Mouse (Mus musculus) embryonic stem cell, embryonic (primary cell): ENCODE results near the gene Ncbp1.

Experiments used
- CTCF ChIA-PET, 4 experiments: fragments of 300-600 bp in 2 of 4; fragments of 350-600 bp in 2 of 4; sonication (Branson Sonifier 250); formaldehyde crosslinking; loops; one replicate each; lab custom pipeline; 2022; ENCODE audit warnings: inconsistent platforms in 2 of 4; lab: Charles Lee
- POLR2A ChIA-PET, 4 experiments: fragments of 300-600 bp in 2 of 4; fragments of 350-600 bp in 2 of 4; sonication (Branson Sonifier 250); formaldehyde crosslinking; loops; one replicate each; lab custom pipeline; 2022; ENCODE audit warnings: antibody characterized with exemption in 4 of 4, inconsistent platforms in 1 of 4; lab: Charles Lee

The Ncbp1 gene

GRCm38 (mm10) chr4:46177496-46177895, 39.1 kb downstream of the Ncbp1 start:
- POLR2A ChIA-PET: interaction anchor here in 3 of 4 experiments (0.7 to 3.6 kb wide), 12 partner anchors 9 to 1359 kb away, joined by 3 to 30 read pairs (median 4); partner anchors contain the start of genes Trmo (in 1 of the 3) and Xpa (in 1 of the 3)
- CTCF ChIA-PET: interaction anchor here in 3 of 4 experiments (0.8 to 2.4 kb wide), 5 partner anchors 8 to 19 kb away, joined by 3 to 15 read pairs (median 3); partner anchors contain the start of gene Xpa (in 2 of the 3)

DNA sequence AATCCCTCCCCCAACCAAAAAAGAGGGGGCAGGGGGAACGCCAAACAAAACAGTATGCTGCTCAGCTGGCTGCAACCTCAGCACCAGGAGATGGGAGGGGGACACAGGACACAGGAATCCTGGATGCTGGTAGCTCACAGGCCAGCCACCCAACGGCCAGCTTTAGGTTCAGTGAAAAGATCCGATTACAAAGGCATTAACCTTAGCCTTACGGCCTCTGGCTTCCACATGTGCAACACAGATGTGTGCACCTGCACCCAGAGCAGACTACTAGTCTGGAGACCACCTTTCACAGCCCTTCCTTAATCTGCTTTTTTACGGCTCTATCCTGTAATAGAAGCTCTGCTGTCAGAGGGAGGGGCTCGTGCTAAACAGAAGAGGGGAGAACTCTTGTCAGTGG, 42.8 kb downstream of the Ncbp1 start:
- CTCF ChIA-PET: interaction anchor here in 2 of 4 experiments (0.5 to 1.1 kb wide), 2 partner anchors 11 kb away, joined by 3 to 4 read pairs; no protein-coding TSS in a partner anchor
- POLR2A ChIA-PET: interaction anchor here in 2 of 4 experiments (0.7 to 1.7 kb wide), 7 partner anchors 12 to 272 kb away, joined by 3 to 4 read pairs (median 3); no protein-coding TSS in a partner anchor

GRCm38 (mm10) chr4:46182181-46182580, 43.8 kb downstream of the Ncbp1 start:
- ChIA-PET POLR2A (no interaction called here), CTCF (interaction anchor here in 1 of 4 experiments (1.1 kb wide), 1 partner anchor 10 kb away, joined by 3 read pairs; no protein-coding TSS in a partner anchor)

GRCm38 (mm10) chr4:46185423-46185822, 47.0 kb downstream of the Ncbp1 start:
- CTCF ChIA-PET: interaction anchor here (0.6 to 3.4 kb wide), 7 partner anchors 9 to 513 kb away, joined by 3 to 15 read pairs (median 7); no protein-coding TSS in a partner anchor
- POLR2A ChIA-PET: interaction anchor here in 3 of 4 experiments (0.5 to 4.7 kb wide), 23 partner anchors 8 to 479 kb away, joined by 3 to 30 read pairs (median 4); partner anchors contain the start of genes Xpa (in 2 of the 3) and Trmo (in 1 of the 3)

DNA sequence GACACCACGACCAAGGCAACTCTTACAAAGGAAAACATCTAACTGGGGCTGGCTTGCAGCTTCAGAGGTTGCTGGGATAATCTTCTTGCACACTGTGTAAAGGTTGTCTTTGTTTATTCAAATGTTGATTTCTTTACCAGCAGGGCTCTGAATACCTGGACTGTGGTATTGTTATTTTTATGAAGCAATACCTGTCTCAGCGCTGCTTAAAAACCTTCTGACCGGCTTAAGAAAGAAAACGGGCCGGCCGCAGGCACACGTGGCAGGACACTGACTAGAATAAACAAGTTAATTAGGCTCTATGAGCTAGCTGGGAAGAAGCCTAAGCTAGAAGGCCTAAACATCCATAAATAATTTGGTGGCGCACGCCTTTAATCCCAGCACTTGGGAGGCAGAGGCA, 47.5 kb downstream of the Ncbp1 start:
- POLR2A ChIA-PET: interaction anchor here (0.7 to 4.7 kb wide), 29 partner anchors 9 to 821 kb away, joined by 3 to 30 read pairs (median 4); partner anchors contain the start of genes Xpa (in 3 of the 4), Ncbp1 (in 2 of the 4), Trmo (in 1 of the 4) and Tstd2 (in 1 of the 4)
- CTCF ChIA-PET: interaction anchor here in 3 of 4 experiments (0.6 to 3.4 kb wide), 7 partner anchors 10 to 513 kb away, joined by 4 to 15 read pairs (median 9); no protein-coding TSS in a partner anchor

DNA sequence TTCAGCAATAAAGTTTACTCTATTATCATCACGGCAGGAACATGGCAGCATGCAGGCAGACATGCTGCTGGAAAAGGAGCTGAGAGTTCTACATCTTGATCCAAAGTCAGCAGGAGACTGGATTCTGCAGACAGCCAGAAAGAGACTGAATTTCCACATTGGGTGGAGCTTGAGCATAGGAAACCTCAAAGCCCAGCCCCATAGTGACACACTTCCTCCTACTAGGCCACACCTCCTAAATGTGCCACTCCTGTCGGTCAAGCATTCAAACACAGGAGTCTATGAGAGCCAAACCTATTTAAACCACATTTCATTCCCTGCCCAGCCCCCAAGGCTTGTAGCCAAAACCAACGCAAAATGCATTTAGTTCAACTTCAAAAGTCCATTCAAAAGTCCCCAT, 48.1 kb downstream of the Ncbp1 start:
- ChIA-PET CTCF (interaction anchor here (0.6 to 3.4 kb wide), 8 partner anchors 10 to 408 kb away, joined by 3 to 15 read pairs (median 4); no protein-coding TSS in a partner anchor), POLR2A (interaction anchor here (0.7 to 4.7 kb wide), 33 partner anchors 8 to 1619 kb away, joined by 3 to 30 read pairs (median 4); partner anchors contain the start of genes Xpa (in 3 of the 4), Ncbp1 (in 2 of the 4), Trmo (in 1 of the 4) and Tstd2 (in 1 of the 4))

DNA sequence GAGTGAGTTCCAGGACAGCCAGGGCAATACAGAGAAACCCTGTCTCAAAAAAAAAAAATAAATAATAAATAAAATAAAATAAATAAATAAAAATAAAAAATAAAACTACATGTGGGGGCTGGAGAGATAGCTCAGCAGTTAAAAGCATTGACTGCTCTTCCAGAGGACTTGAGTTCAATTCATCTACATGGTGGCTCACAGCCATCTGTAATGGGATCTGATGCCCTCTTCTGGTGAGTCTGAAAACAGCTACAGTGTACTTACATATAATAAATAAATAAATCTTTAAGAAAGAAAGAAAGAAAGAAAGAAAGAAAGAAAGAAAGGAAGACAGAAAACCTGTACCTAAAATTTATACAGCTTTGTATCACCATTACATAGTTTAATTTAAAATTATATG, 53.6 kb downstream of the Ncbp1 start:
- ChIA-PET POLR2A (interaction anchor here in 3 of 4 experiments (0.6 to 1.5 kb wide), 3 partner anchors 15 to 338 kb away, joined by 3 to 4 read pairs (median 4); no protein-coding TSS in a partner anchor), CTCF (interaction anchor here (0.6 to 1.9 kb wide), 10 partner anchors 9 to 457 kb away, joined by 3 to 13 read pairs (median 4); no protein-coding TSS in a partner anchor)

- ChIA-PET POLR2A (interaction anchor here in 3 of 4 experiments (0.5 to 2.7 kb wide), 11 partner anchors 9 to 255 kb away, joined by 3 to 15 read pairs (median 4); partner anchors contain the start of gene Anp32b (in 1 of the 3)), CTCF (interaction anchor here (0.5 to 2.0 kb wide), 8 partner anchors 18 to 1920 kb away, joined by 3 to 5 read pairs (median 3); no protein-coding TSS in a partner anchor)
Measured at GRCm38 (mm10) chr4:46195781-46196487, 57.5 kb downstream of the Ncbp1 start, which contains the start of gene Xpa. Gene Xpa, minus strand, starts transcription at chr4:46196311.

DNA sequence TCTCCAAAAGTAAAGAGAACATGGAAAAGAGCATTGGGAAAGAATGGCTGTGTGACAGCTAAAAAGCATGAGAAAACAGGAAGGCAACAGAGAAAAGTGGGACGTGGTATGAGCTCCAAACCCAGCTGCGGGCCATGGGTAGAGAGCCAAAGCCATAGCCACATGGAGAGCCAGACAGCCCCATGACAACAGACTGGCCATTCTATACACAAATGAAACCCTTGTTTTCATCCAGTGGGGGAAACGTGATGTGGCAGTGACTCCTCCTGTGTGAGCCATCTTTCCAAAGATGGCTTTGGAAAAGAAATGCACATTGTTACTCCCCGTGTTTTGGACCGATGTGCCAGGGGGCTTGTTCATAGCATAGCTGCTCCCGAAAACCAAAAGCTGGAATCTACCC, 58.1 kb downstream of the Ncbp1 start:
- CTCF ChIA-PET: interaction anchor here in 3 of 4 experiments (0.5 to 2.0 kb wide), 7 partner anchors 19 to 1919 kb away, joined by 3 to 5 read pairs (median 3); no protein-coding TSS in a partner anchor
- POLR2A ChIA-PET: interaction anchor here (0.5 to 2.7 kb wide), 12 partner anchors 8 to 262 kb away, joined by 3 to 15 read pairs (median 4); partner anchors contain the start of gene Anp32b (in 1 of the 4)

- CTCF ChIA-PET: interaction anchor here in 1 of 4 experiments (1.4 kb wide), 1 partner anchor 158 kb away, joined by 5 read pairs; no protein-coding TSS in a partner anchor
- POLR2A ChIA-PET: interaction anchor here in 1 of 4 experiments (1.1 kb wide), 1 partner anchor 12 kb away, joined by 3 read pairs; no protein-coding TSS in a partner anchor
Measured at GRCm38 (mm10) chr4:46198064-46198463, 59.7 kb downstream of the Ncbp1 start.

DNA sequence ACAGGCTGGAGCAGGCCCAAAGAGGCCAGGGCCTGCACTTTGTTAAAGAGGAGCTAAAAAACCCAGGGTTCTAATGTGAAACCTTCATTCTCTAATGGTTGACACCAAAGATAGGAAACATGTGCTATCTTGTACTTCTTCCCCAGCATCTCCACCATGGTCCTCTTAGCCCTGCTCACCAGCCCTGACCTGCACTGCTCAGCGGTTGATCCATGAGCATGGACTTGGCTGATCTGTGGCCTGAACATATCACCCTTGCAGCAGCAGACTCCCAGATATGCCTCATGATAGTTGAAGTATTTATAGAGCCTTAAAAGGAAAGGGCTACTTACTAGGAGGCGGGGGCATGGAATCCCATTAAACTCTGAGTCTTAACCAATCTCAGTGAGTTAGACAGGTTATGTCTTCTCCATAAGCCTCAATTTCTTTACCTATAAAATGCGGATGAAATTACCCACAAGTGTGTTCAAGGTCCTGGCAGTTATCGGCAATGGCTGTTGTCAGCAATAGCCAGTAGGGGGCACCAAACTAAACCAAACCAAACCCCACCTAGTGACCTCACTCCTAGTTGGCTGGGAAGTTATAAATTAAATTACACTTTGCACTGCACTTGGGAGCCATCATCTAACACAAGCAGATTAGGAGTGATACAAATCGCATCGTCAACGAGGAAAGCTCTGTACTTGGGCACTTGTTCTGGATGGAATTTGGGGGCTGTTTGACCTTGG, 63.6 kb downstream of the Ncbp1 start:
- POLR2A ChIA-PET: interaction anchor here in 2 of 4 experiments (0.8 to 1.6 kb wide), 4 partner anchors 14 to 16 kb away, joined by 3 to 4 read pairs (median 3); no protein-coding TSS in a partner anchor
- CTCF ChIA-PET: interaction anchor here in 3 of 4 experiments (0.6 to 1.7 kb wide), 3 partner anchors 22 to 138 kb away, joined by 3 to 6 read pairs (median 4); no protein-coding TSS in a partner anchor

DNA sequence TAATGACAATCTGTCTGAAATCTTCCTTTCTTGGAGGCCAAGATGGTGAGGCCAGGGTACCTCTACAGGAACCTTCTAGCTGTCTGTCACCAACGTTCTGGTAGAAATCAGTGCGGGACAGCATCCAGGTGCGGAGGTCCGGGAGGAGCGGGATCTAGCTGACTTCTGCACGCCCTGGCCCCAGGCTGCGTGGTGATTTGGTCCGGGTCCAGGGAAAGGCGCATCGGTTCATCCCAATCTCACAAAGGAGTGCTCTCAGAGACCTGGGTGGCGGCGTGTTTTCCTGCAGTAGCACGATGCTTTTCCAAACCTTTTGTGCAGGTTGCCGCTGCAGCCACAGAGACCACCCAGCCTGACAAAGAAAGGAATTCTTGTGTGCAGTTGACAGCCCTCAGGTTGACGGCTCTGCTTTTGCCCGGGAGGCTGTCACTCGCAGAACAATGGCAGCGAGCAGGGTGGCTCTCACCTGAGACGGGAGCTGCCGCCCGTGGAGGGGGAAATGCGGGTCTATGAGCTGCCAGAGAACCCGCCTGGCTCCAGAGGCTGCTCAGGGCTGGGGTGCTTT, 64.2 kb downstream of the Ncbp1 start:
- ChIA-PET CTCF (interaction anchor here in 2 of 4 experiments (1.1 to 1.3 kb wide), 2 partner anchors 137 to 154 kb away, joined by 5 to 6 read pairs; no protein-coding TSS in a partner anchor), POLR2A (interaction anchor here in 2 of 4 experiments (0.6 to 1.6 kb wide), 4 partner anchors 16 to 141 kb away, joined by 3 to 4 read pairs (median 3); partner anchors contain the start of gene Foxe1 (in 1 of the 2))

GRCm38 (mm10) chr4:46221090-46221489, 82.7 kb downstream of the Ncbp1 start:
- CTCF ChIA-PET: interaction anchor here in 1 of 4 experiments (0.5 to 0.7 kb wide), 2 partner anchors 777 to 849 kb away, joined by 3 to 4 read pairs; no protein-coding TSS in a partner anchor
- POLR2A ChIA-PET: interaction anchor here in 1 of 4 experiments (0.5 kb wide), 1 partner anchor 63 kb away, joined by 4 read pairs; no protein-coding TSS in a partner anchor
